Mouse (Mus musculus) E14TG2a.4 (cell line): Measurements from ENCODE around the gene Rexo1.

ENCODE experiments used
- H3K27me3 ChIP-seq: 2 replicates; pipeline ENCODE4 v1.6.1; 2014; ENCODE audit warnings: low read length, control low read depth; ENCODE audit not compliant: insufficient read depth
- H3K36me3 ChIP-seq: 2 replicates; pipeline ENCODE4 v1.6.1; 2014; ENCODE audit warnings: low read length, control low read depth; ENCODE audit not compliant: insufficient read depth
- H3K4me1 ChIP-seq: replicated peaks from 2 replicates; pipeline ENCODE4 v1.6.1; 2014; ENCODE audit warnings: low read depth, low read length, control low read depth
- H3K4me3 ChIP-seq: replicated peaks from 2 replicates; pipeline ENCODE4 v1.5.1; 2014; ENCODE audit warnings: mild to moderate bottlenecking, low read length
- H3K9me3 ChIP-seq: 2 replicates; pipeline ENCODE4 v1.6.1; 2014; ENCODE audit warnings: low read length, control low read depth
- CTCF ChIP-seq: conservative IDR thresholded peaks from 2 replicates; pipeline ENCODE4 v1.5.1; 2014; ENCODE audit warnings: low read length
- NANOG ChIP-seq: IDR thresholded peaks from 2 replicates; pipeline ENCODE4 v1.6.1; 2014; ENCODE audit warnings: borderline replicate concordance, low read length, mixed read lengths
- POU5F1 ChIP-seq: IDR thresholded peaks from 2 replicates; pipeline ENCODE4 v1.6.1; 2014; ENCODE audit warnings: low read length, borderline replicate concordance

Rexo1 gene

DNA sequence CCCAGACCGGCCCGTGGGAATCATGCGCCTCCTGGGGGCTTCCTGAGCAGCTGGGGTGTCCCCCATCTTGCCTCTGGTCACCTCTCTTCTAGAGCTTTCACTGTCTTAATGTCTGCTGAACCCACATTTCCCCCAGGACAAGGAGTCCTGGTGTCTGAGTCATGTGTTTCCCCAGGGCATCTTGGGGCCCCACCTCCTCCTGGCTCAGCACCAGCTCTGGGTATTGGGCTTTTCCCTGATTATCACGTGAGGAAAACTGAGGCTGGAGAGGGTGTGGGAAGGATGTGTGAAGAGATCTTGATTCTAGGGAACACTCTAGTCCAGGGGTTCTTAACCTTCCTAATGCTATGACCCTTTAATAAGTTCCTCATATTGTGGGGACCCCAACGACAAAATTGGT is 23.2 kb downstream of the Rexo1 start:
- Histone ChIP-seq H3K4me1 (peaks cover 72% of the 10 kb centered on the region), H3K9me3 (no peaks in the 10 kb centered on the region), H3K27me3 (peaks cover 12% of the 10 kb centered on the region), H3K36me3 (peaks cover 29% of the 10 kb centered on the region), H3K4me3 (peak overlapping the region; percentile 82; the same call in 1 of the 2 replicates)
- no peak for TF ChIP-seq POU5F1

DNA sequence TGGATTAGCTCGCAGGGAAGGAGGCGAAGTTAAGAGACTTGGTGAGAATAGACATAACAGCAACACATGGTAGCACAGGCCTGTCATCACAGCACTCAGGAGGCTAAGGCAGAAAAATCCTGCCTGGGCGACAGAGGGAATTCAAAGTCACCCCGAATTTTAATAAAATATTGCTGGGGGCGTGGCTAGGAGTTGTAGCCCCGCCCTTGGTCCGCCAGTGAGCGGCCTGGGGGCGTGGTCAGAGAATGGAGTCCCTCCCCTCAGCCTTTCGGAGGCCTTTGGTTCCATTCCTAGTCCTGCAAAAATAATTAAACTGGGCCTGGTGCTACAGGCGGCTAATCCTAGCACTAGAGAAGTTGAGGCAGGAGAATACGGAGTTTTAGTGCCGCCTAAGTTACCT is 25.6 kb downstream of the Rexo1 start:
- no peak for TF ChIP-seq NANOG
- TF ChIP-seq CTCF, result no peak
- TF ChIP-seq POU5F1, result no peak
- Histone ChIP-seq H3K36me3 (0 out of 2 replicates have a peak, but pooled peaks cover 4% of the 10 kb centered on the region), H3K4me1 (peaks cover 62% of the 10 kb centered on the region), H3K27me3 (peaks cover 12% of the 10 kb centered on the region), H3K9me3 (no peaks in the 10 kb centered on the region), H3K4me3 (peak overlapping the region; percentile 74)

- TF ChIP-seq POU5F1, result no peak
- no peak for TF ChIP-seq CTCF
- H3K4me3 ChIP-seq, result peak overlapping the region; percentile 74
Measured at GRCm38 (mm10) chr10:80535071-80535470, 26.3 kb downstream of the Rexo1 start.

GRCm38 (mm10) chr10:80533704-80534103 is 27.7 kb downstream of the Rexo1 start:
- Histone ChIP-seq H3K9me3 (no peaks in the 10 kb centered on the region), H3K27me3 (peaks cover 12% of the 10 kb centered on the region), H3K36me3 (no peaks in the 10 kb centered on the region), H3K4me3 (no peak overlapping the region), H3K4me1 (peaks cover 60% of the 10 kb centered on the region)
- TF ChIP-seq POU5F1 (no peak), CTCF (no peak), NANOG (no peak)

More at GRCm38 (mm10) chr10:80535071-80535470, 26.3 kb downstream of the Rexo1 start:
- Histone ChIP-seq H3K36me3 (no peaks in the 10 kb centered on the region), H3K27me3 (peaks cover 12% of the 10 kb centered on the region), H3K9me3 (no peaks in the 10 kb centered on the region), H3K4me1 (peaks cover 55% of the 10 kb centered on the region)

DNA sequence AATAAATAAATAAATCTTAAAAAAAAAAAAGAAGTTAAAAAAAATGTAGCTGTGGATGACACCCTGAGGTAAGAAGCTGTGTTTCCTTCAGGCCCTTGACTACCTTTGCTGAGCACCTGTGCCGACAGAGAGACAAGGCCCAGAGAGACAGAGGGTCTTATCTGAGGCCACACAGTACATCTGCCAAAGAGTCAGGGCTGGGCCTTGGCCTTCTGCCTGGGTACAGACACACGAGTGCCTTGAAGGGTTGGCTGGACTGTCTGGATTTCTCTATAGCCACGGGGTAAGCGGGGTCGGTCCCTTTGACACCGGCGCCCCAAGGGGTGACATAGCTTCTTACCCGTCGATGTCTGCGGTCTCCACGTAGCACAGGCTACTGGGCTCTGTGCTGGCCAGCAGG is 28.6 kb downstream of the Rexo1 start:
- no peaks in the 10 kb centered on the region for H3K9me3 ChIP-seq
- no peaks in the 10 kb centered on the region for H3K36me3 ChIP-seq
- H3K27me3 ChIP-seq, result peaks cover 18% of the 10 kb centered on the region
- H3K4me3 ChIP-seq, result no peak overlapping the region
- H3K4me1 ChIP-seq, result peaks cover 60% of the 10 kb centered on the region
- no peak for TF ChIP-seq POU5F1
- no peak for TF ChIP-seq NANOG
- no peak for TF ChIP-seq CTCF

- peaks cover 13% of the 10 kb centered on the region for H3K27me3 ChIP-seq
- H3K4me1 ChIP-seq, result peaks cover 57% of the 10 kb centered on the region
- no peak for TF ChIP-seq CTCF
- TF ChIP-seq NANOG, result no peak
- TF ChIP-seq POU5F1, result no peak
- no peaks in the 10 kb centered on the region for H3K9me3 ChIP-seq
- H3K4me3 ChIP-seq, result peak overlapping the region; percentile 69
- H3K36me3 ChIP-seq, result peaks cover 19% of the 10 kb centered on the region
Measured at GRCm38 (mm10) chr10:80526172-80526571, 35.2 kb downstream of the Rexo1 start.

GRCm38 (mm10) chr10:80523299-80523698 is 38.1 kb downstream of the Rexo1 start:
- Histone ChIP-seq H3K36me3 (peaks cover 32% of the 10 kb centered on the region), H3K9me3 (no peaks in the 10 kb centered on the region), H3K27me3 (peaks cover 16% of the 10 kb centered on the region), H3K4me3 (no peak overlapping the region), H3K4me1 (peaks cover 47% of the 10 kb centered on the region)
- peak; percentile 75 for TF ChIP-seq CTCF
- no peak for TF ChIP-seq POU5F1

DNA sequence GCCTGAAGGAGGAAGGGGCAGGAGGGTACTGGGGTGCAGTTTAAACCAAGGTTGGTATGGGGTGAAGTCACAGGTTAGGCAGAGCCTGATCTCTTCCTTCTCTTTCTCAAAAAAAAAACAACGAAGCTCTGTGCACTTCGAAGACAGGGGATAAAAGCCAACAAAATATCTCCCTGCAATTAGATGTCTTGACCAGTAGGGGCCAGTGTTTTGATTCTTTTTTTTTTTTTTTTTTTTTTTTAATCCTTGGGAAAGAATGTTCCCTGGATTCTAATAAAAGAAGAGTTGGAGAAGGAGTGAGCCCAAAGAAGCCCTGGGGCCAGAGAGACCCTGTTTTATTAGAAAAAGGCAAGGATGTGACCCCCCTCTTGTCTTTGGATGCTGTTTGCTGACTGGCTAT is 42.1 kb downstream of the Rexo1 start:
- peaks cover 27% of the 10 kb centered on the region for H3K27me3 ChIP-seq
- H3K4me3 ChIP-seq, result no peak overlapping the region
- no peaks in the 10 kb centered on the region for H3K9me3 ChIP-seq
- TF ChIP-seq POU5F1, result no peak
- TF ChIP-seq NANOG, result no peak
- TF ChIP-seq CTCF, result peak; percentile 88
- H3K36me3 ChIP-seq, result peaks cover 25% of the 10 kb centered on the region
- H3K4me1 ChIP-seq, result peaks cover 18% of the 10 kb centered on the region

DNA sequence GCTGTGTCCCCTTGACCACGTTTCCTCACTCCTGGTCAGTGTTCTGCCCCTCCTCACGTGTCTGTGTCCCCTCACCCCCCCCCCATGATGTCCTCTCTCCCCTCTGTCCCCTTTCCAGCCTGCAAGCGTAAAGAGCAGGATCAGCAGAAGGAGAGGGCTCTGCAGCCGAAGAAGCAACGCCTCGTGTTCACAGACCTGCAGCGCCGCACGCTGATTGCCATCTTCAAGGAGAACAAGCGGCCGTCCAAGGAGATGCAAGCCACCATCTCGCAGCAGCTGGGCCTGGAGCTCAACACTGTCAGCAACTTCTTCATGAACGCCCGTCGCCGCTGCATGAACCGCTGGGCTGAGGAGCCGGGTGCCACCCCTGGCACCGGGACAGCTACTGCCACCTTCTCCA is 47.6 kb downstream of the Rexo1 start:
- H3K4me3 ChIP-seq, result peak overlapping the region; percentile 45; the same call in 1 of the 2 replicates
- H3K9me3 ChIP-seq, result no peaks in the 10 kb centered on the region
- peaks cover 38% of the 10 kb centered on the region for H3K4me1 ChIP-seq
- no peak for TF ChIP-seq NANOG
- no peak for TF ChIP-seq POU5F1
- no peak for TF ChIP-seq CTCF
- H3K27me3 ChIP-seq, result peaks cover 71% of the 10 kb centered on the region
- H3K36me3 ChIP-seq, result no peaks in the 10 kb centered on the region

GRCm38 (mm10) chr10:80510273-80510660 is 51.1 kb downstream of the Rexo1 start:
- Histone ChIP-seq H3K27me3 (peaks cover 76% of the 10 kb centered on the region), H3K9me3 (no peaks in the 10 kb centered on the region), H3K4me3 (no peak overlapping the region), H3K4me1 (peaks cover 55% of the 10 kb centered on the region), H3K36me3 (no peaks in the 10 kb centered on the region)
- TF ChIP-seq NANOG, result no peak
- no peak for TF ChIP-seq POU5F1
- TF ChIP-seq CTCF, result no peak
